Mouse (Mus musculus) right cerebral cortex, postnatal 36 days (tissue): ENCODE results near the gene Pfkm.

Experiments used
- DNase-seq, 2 experiments: peaks; one replicate each; pipeline ENCODE4 v3.0.0; 2022; ENCODE audit warnings: low spot score in 2 of 2, mixed read lengths in 1 of 2

The Pfkm gene

GRCm38 (mm10) chr15:98092372-98093120, at the start of gene Pfkm:
Pfkm (plus strand) TSS chr15:98092589.
- DNase-seq, result no peak

- no peak for DNase-seq
Measured at GRCm38 (mm10) chr15:98043967-98044366, 48.4 kb upstream of the Pfkm start.

- no peak for DNase-seq
Measured at GRCm38 (mm10) chr15:98044387-98044786, 48.0 kb upstream of the Pfkm start.

- DNase-seq, result no peak
Measured at GRCm38 (mm10) chr15:98048918-98049700, 43.3 kb upstream of the Pfkm start.

- no peak for DNase-seq
Measured at GRCm38 (mm10) chr15:98051685-98052084, 40.7 kb upstream of the Pfkm start.

GRCm38 (mm10) chr15:98055246-98055645, 37.1 kb upstream of the Pfkm start:
- no peak for DNase-seq

GRCm38 (mm10) chr15:98065881-98066280, 26.5 kb upstream of the Pfkm start:
- no peak for DNase-seq

GRCm38 (mm10) chr15:98066602-98067001, 25.8 kb upstream of the Pfkm start:
- no peak for DNase-seq

- no peak for DNase-seq
Measured at GRCm38 (mm10) chr15:98067492-98067891, 24.9 kb upstream of the Pfkm start.

GRCm38 (mm10) chr15:98068506-98068905, 23.9 kb upstream of the Pfkm start:
- no peak for DNase-seq

GRCm38 (mm10) chr15:98069566-98070245, 22.7 kb upstream of the Pfkm start:
- DNase-seq, result no peak

GRCm38 (mm10) chr15:98070376-98070775, 22.0 kb upstream of the Pfkm start:
- DNase-seq, result no peak

GRCm38 (mm10) chr15:98074521-98074920, 17.9 kb upstream of the Pfkm start:
- DNase-seq, result no peak

- no peak for DNase-seq
Measured at GRCm38 (mm10) chr15:98075034-98075433, 17.4 kb upstream of the Pfkm start.

GRCm38 (mm10) chr15:98076901-98077300, 15.5 kb upstream of the Pfkm start:
- no peak for DNase-seq

- DNase-seq, result no peak
Measured at GRCm38 (mm10) chr15:98088889-98089288, 3.5 kb upstream of the Pfkm start.

- DNase-seq, result no peak
Measured at GRCm38 (mm10) chr15:98089421-98090183, 2.8 kb upstream of the Pfkm start.

- no peak for DNase-seq
Measured at GRCm38 (mm10) chr15:98091841-98092240, 548 bp upstream of the Pfkm start.

- DNase-seq, result peak; percentile 83
Measured at GRCm38 (mm10) chr15:98093121-98094011, 977 bp downstream of the Pfkm start, which contains the start of gene Senp1. Senp1 (minus strand) TSS chr15:98093744.

- DNase-seq, result no peak
Measured at GRCm38 (mm10) chr15:98094905-98095304, 2.5 kb downstream of the Pfkm start.

GRCm38 (mm10) chr15:98096957-98097356, 4.6 kb downstream of the Pfkm start:
- DNase-seq, result no peak
